Mouse (Mus musculus) kidney, postnatal 4 days (tissue): ENCODE results near the gene Gal3st4.
"Not testable (repeated sequence)": the region's sequence is repeated elsewhere in the genome, so short reads cannot be mapped to it uniquely, and the experiment has no call there.

Experiments
- DNase-seq, 2 experiments: peaks; one replicate each; pipeline ENCODE4 v3.0.0; 2021; ENCODE audit warnings: mixed read lengths in 2 of 2

Gal3st4 gene

GRCm38 (mm10) chr5:138260834-138261233 is 11.8 kb downstream of the Gal3st4 start:
- DNase-seq, result no peak

- no peak for DNase-seq
These were observed 12.6 kb downstream of the Gal3st4 start for GRCm38 (mm10) chr5:138260051-138260450.

GRCm38 (mm10) chr5:138258993-138259392 is 13.6 kb downstream of the Gal3st4 start:
- no peak for DNase-seq

GRCm38 (mm10) chr5:138258542-138258941 is 14.1 kb downstream of the Gal3st4 start:
- DNase-seq, result no peak

- DNase-seq, result no peak
These were observed 14.6 kb downstream of the Gal3st4 start for GRCm38 (mm10) chr5:138258078-138258477.

- no peak for DNase-seq
These were observed 15.1 kb downstream of the Gal3st4 start for GRCm38 (mm10) chr5:138257585-138257978.

GRCm38 (mm10) chr5:138256966-138257584 is 15.6 kb downstream of the Gal3st4 start:
- no peak for DNase-seq

GRCm38 (mm10) chr5:138256094-138256467 is 16.6 kb downstream of the Gal3st4 start:
- DNase-seq, result no peak

- DNase-seq, result peak; percentile 90 to 95
These were observed 17.1 kb downstream of the Gal3st4 start, which contains the start of gene Lamtor4 for GRCm38 (mm10) chr5:138255353-138256093. TSS of gene Lamtor4 (plus strand) at chr5:138255482.

GRCm38 (mm10) chr5:138253061-138253460 is 19.6 kb downstream of the Gal3st4 start:
- DNase-seq, result no peak

GRCm38 (mm10) chr5:138251144-138251543 is 21.5 kb downstream of the Gal3st4 start:
- no peak for DNase-seq

GRCm38 (mm10) chr5:138241511-138241910 is 31.1 kb downstream of the Gal3st4 start:
- DNase-seq, result no peak

- no peak for DNase-seq
These were observed 38.4 kb downstream of the Gal3st4 start for GRCm38 (mm10) chr5:138234224-138234623.

GRCm38 (mm10) chr5:138233778-138234177 is 38.9 kb downstream of the Gal3st4 start:
- DNase-seq, result no peak

- DNase-seq, result no peak
These were observed 43.1 kb downstream of the Gal3st4 start for GRCm38 (mm10) chr5:138229511-138229910.

- peak; percentile 74 to 77 for DNase-seq
These were observed 44.6 kb downstream of the Gal3st4 start for GRCm38 (mm10) chr5:138228026-138228425.

- no peak for DNase-seq
These were observed 45.3 kb downstream of the Gal3st4 start for GRCm38 (mm10) chr5:138227367-138227766.

GRCm38 (mm10) chr5:138226491-138226890 is 46.1 kb downstream of the Gal3st4 start:
- DNase-seq, result no peak

- no peak for DNase-seq
These were observed 46.9 kb downstream of the Gal3st4 start, which contains the start of gene Nxpe5 for GRCm38 (mm10) chr5:138225700-138226099. TSS of gene Nxpe5 (plus strand) at chr5:138225898.

GRCm38 (mm10) chr5:138223287-138223686 is 49.4 kb downstream of the Gal3st4 start:
- peak in 1 of 2 experiments; percentile 19 for DNase-seq

- peak; percentile 97 to 98 for DNase-seq
These were observed 50.5 kb downstream of the Gal3st4 start for GRCm38 (mm10) chr5:138222111-138222510.

GRCm38 (mm10) chr5:138219864-138220263 is 52.8 kb downstream of the Gal3st4 start:
- DNase-seq, result no peak

- not testable (repeated sequence) for DNase-seq
These were observed 56.0 kb downstream of the Gal3st4 start for GRCm38 (mm10) chr5:138216632-138217031.
